Mouse (Mus musculus): ENCODE data around the gene Ssr2. TPM values are rescaled to one million over a fixed set of nuclear protein-coding genes. Genes with fewer than 3 reads are reported as not detected.
A peak's percentile ranks its signal among the peaks of the same experiment; 100 is the strongest.
"Not testable (repeated sequence)": the region's sequence is repeated elsewhere in the genome, so short reads cannot be mapped to it uniquely, and the experiment has no call there.

Ssr2 gene
- total and polyA plus RNA-seq, 3 experiments, result 346 to 377 (median 364) TPM

- Histone ChIP-seq H3K79me2 (replicated peaks; ENCODE audit: control insufficient read depth, extremely low read depth, insufficient read depth, poor library complexity, severe bottlenecking) (no peaks in the 10 kb centered on the region), H3K4me2 (ENCODE audit: insufficient read depth, low read depth, poor library complexity, severe bottlenecking) (no peak overlapping the region), H3K4me3 (replicated peaks in 1 of 3; ENCODE audit: low read depth in 2 of 3, low read length in 2 of 3, poor library complexity in 1 of 3) (no peak overlapping the region), H3K27me3 (replicated peaks) (no peaks in the 10 kb centered on the region), H3K27ac (ENCODE audit: insufficient read depth, low read depth) (no peak overlapping the region), H3K36me3 (replicated peaks in 1 of 2; ENCODE audit: control insufficient read depth in 1 of 2, insufficient read depth in 1 of 2, low read length in 1 of 2) (no peaks in the 10 kb centered on the region), H3K4me1 (ENCODE audit: control insufficient read depth in 1 of 2, insufficient read depth in 2 of 2) (peaks cover 2 to 31% of the 10 kb centered on the region in 2 experiments; a peak in 2 of 4 replicates), H3K9ac (ENCODE audit: insufficient read depth, low read depth) (no peak overlapping the region), H3K9me3 (replicated peaks; ENCODE audit: low read length) (no peaks in the 10 kb centered on the region)
- peak; percentile 71 for DNase-seq (ENCODE audit: extremely low read depth)
- in situ Hi-C loops (cut with MboI; ENCODE audit: low pct_ligation_motif_present, low pct_unique_long_range_greater_than_20kb, low sequenced_read_pairs), result loop anchor here (25.0 kb wide), 1 partner anchor 134 kb away; no protein-coding TSS in a partner anchor
- dilution Hi-C loops (cut with MboI; ENCODE audit: extremely low pct_ligation_motif_present, extremely low pct_unique_long_range_greater_than_20kb, low sequenced_read_pairs), result no loop called here
- no peak for TF ChIP-seq SIN3A (IDR thresholded peaks at IDR 0.05; ENCODE audit: low read length)
- no peak for TF ChIP-seq NELFE (IDR thresholded peaks at IDR 0.05; ENCODE audit: low read depth, low read length)
- TF ChIP-seq MXI1 (IDR thresholded peaks at IDR 0.05; ENCODE audit: low read depth, low read length), result no peak
- no peak for TF ChIP-seq TBP (conservative IDR thresholded peaks at IDR 0.05; ENCODE audit: low read depth, low read length)
- 0 out of 2 replicates have a peak, but pooled peaks have one; percentile 41 for TF ChIP-seq MYC (IDR thresholded peaks at IDR 0.05; ENCODE audit: low read depth, low read length)
- no peak for TF ChIP-seq MAX (IDR thresholded peaks at IDR 0.05; ENCODE audit: low read length)
- TF ChIP-seq BHLHE40 (IDR thresholded peaks at IDR 0.05; ENCODE audit: low read depth, low read length), result 0 out of 2 replicates have a peak, but pooled peaks have one; percentile 4
- peak; percentile 74 for TF ChIP-seq RAD21 (IDR thresholded peaks at IDR 0.05; ENCODE audit: low read depth, low read length)
- no peak for TF ChIP-seq POLR2AphosphoS2 (IDR thresholded peaks at IDR 0.05; ENCODE audit: low read depth, low read length)
- peak; percentile 84 to 95 for TF ChIP-seq CTCF (conservative IDR thresholded peaks at IDR 0.05 in 1 of 2, IDR thresholded peaks at IDR 0.05 in 1 of 2; ENCODE audit: low read depth in 2 of 2, low read length in 2 of 2)
- TF ChIP-seq IRF4 (IDR thresholded peaks at IDR 0.05; ENCODE audit: low read depth, low read length), result peak; percentile 49; the same call in 1 of the 2 replicates
- TF ChIP-seq SMC3 (IDR thresholded peaks at IDR 0.05; ENCODE audit: low read depth, low read length), result peak; percentile 87
Measured at GRCm38 (mm10) chr3:88603714-88604161, 28.1 kb downstream of the Ssr2 start.

DNA sequence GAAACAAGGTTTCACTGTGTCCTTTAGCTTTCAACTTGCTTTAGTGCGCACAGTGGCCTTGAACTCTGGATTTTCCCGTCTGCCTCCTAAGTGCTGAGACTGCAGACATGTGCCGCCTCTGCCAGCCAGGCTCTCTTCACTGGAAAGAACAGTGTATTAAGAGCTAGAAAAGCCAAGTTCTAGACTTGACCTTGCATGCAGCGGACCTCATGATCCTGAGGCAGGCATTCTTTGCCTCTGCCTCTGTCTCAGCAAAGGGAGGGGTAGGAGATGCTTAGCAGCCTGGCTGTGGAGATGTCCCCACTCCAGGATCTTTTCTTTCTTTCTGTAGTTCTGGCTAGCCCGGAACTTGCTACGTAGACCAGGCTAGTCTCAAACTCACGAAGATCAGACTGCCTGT lies 29.2 kb downstream of the Ssr2 start:
- no peak overlapping the region for H3K9ac ChIP-seq (ENCODE audit: insufficient read depth, low read depth)
- H3K4me3 ChIP-seq (replicated peaks in 1 of 3; ENCODE audit: low read depth in 2 of 3, low read length in 2 of 3, poor library complexity in 1 of 3), result no peak overlapping the region
- dilution Hi-C loops (cut with MboI; ENCODE audit: extremely low pct_ligation_motif_present, extremely low pct_unique_long_range_greater_than_20kb, low sequenced_read_pairs) (no loop called here), in situ Hi-C loops (cut with MboI; ENCODE audit: low pct_ligation_motif_present, low pct_unique_long_range_greater_than_20kb, low sequenced_read_pairs) (loop anchor here (25.0 kb wide), 1 partner anchor 132 kb away; no protein-coding TSS in a partner anchor)
- peaks cover 2 to 36% of the 10 kb centered on the region in 2 experiments; a peak in 2 of 4 replicates for H3K4me1 ChIP-seq (ENCODE audit: control insufficient read depth in 1 of 2, insufficient read depth in 2 of 2)
- H3K9me3 ChIP-seq (replicated peaks; ENCODE audit: low read length), result no peaks in the 10 kb centered on the region
- no peaks in the 10 kb centered on the region for H3K27me3 ChIP-seq (replicated peaks)
- no peaks in the 10 kb centered on the region for H3K79me2 ChIP-seq (replicated peaks; ENCODE audit: control insufficient read depth, extremely low read depth, insufficient read depth, poor library complexity, severe bottlenecking)
- no peak overlapping the region for H3K27ac ChIP-seq (ENCODE audit: insufficient read depth, low read depth)
- no peak for DNase-seq (ENCODE audit: extremely low read depth)
- H3K4me2 ChIP-seq (ENCODE audit: insufficient read depth, low read depth, poor library complexity, severe bottlenecking), result no peak overlapping the region
- TF ChIP-seq JUND (conservative IDR thresholded peaks at IDR 0.05; ENCODE audit: low read depth, low read length) (no peak), MAFK (IDR thresholded peaks at IDR 0.05; ENCODE audit: insufficient replicate concordance, low read length) (no peak), SMC3 (IDR thresholded peaks at IDR 0.05; ENCODE audit: low read depth, low read length) (no peak), ZC3H11A (IDR thresholded peaks at IDR 0.05; ENCODE audit: low read depth, low read length) (no peak), SIN3A (IDR thresholded peaks at IDR 0.05; ENCODE audit: low read length) (no peak), MAX (IDR thresholded peaks at IDR 0.05; ENCODE audit: low read length) (no peak), TBP (conservative IDR thresholded peaks at IDR 0.05; ENCODE audit: low read depth, low read length) (no peak), RAD21 (IDR thresholded peaks at IDR 0.05; ENCODE audit: low read depth, low read length) (no peak), IRF4 (IDR thresholded peaks at IDR 0.05; ENCODE audit: low read depth, low read length) (no peak), POLR2AphosphoS2 (IDR thresholded peaks at IDR 0.05; ENCODE audit: low read depth, low read length) (no peak), CHD2 (IDR thresholded peaks at IDR 0.05; ENCODE audit: low read length) (no peak), USF1 (IDR thresholded peaks at IDR 0.05; ENCODE audit: low read depth, low read length) (no peak), CHD1 (IDR thresholded peaks at IDR 0.05; ENCODE audit: low read depth, low read length) (no peak), MYC (IDR thresholded peaks at IDR 0.05; ENCODE audit: low read depth, low read length) (no peak), EP300 (IDR thresholded peaks at IDR 0.05; ENCODE audit: low read length) (no peak), MAZ (IDR thresholded peaks at IDR 0.05; ENCODE audit: low read depth, low read length) (no peak), E2F4 (IDR thresholded peaks at IDR 0.05; ENCODE audit: insufficient replicate concordance, low read depth, low read length) (no peak), POLR2A (IDR thresholded peaks at IDR 0.05; ENCODE audit: low read depth, low read length) (no peak), MXI1 (IDR thresholded peaks at IDR 0.05; ENCODE audit: low read depth, low read length) (no peak)
- no peaks in the 10 kb centered on the region for H3K36me3 ChIP-seq (replicated peaks in 1 of 2; ENCODE audit: control insufficient read depth in 1 of 2, insufficient read depth in 1 of 2, low read length in 1 of 2)

DNA sequence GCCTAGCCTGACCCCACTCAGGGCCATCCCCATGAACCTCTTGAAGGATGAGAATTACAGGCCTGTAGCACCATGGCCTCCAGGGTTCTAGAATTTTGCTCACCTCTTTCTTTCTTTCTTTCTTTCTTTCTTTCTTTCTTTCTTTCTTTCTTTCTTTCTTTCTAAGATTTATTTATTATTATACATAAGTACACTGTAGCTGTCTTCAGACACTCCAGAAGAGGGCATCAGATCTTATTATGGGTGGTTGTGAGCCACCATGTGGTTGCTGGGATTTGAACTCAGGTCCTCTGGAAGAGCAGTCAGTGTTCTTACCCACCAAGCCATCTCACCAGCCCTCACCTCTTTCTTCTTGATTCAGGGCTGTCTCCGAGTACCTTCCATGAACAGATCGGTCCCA lies 30.0 kb downstream of the Ssr2 start, which contains the start of gene Arhgef2:
Arhgef2 (plus strand) TSS at position 301 of the 400 bp plus-strand sequence.
- not testable (repeated sequence) for H3K9ac ChIP-seq (ENCODE audit: insufficient read depth, low read depth); DNase-seq (ENCODE audit: extremely low read depth); H3K27ac ChIP-seq (ENCODE audit: insufficient read depth, low read depth)

More for the DNA sequence above, 30.0 kb downstream of the Ssr2 start, which contains the start of gene Arhgef2:
- H3K9me3 ChIP-seq (replicated peaks; ENCODE audit: low read length); dilution Hi-C loops (cut with MboI; ENCODE audit: extremely low pct_ligation_motif_present, extremely low pct_unique_long_range_greater_than_20kb, low sequenced_read_pairs); H3K27me3 ChIP-seq (replicated peaks); H3K79me2 ChIP-seq (replicated peaks; ENCODE audit: control insufficient read depth, extremely low read depth, insufficient read depth, poor library complexity, severe bottlenecking); H3K4me3 ChIP-seq (replicated peaks in 1 of 3; ENCODE audit: low read depth in 2 of 3, low read length in 2 of 3, poor library complexity in 1 of 3); H3K36me3 ChIP-seq (replicated peaks in 1 of 2; ENCODE audit: control insufficient read depth in 1 of 2, insufficient read depth in 1 of 2, low read length in 1 of 2): not testable (repeated sequence)
- Histone ChIP-seq H3K4me2 (ENCODE audit: insufficient read depth, low read depth, poor library complexity, severe bottlenecking) (peak within 1 kb of the TSS; percentile 64; the same call in 1 of the 2 replicates), H3K4me1 (ENCODE audit: control insufficient read depth in 1 of 2, insufficient read depth in 2 of 2) (peaks cover 2 to 36% of the 10 kb centered on the region in 2 experiments; a peak in 2 of 4 replicates)
- in situ Hi-C loops (cut with MboI; ENCODE audit: low pct_ligation_motif_present, low pct_unique_long_range_greater_than_20kb, low sequenced_read_pairs), result loop anchor here (25.0 kb wide), 1 partner anchor 132 kb away; no protein-coding TSS in a partner anchor

All from CH12.LX (cell line).